Mouse (Mus musculus) MN1 (cell line): ENCODE measurements around the gene Kif2a.

Experiments
- DNase-seq: peaks from one replicate; pipeline ENCODE4 v3.0.0-alpha.2; 2016; ENCODE audit warnings: low spot score

Kif2a gene

DNA sequence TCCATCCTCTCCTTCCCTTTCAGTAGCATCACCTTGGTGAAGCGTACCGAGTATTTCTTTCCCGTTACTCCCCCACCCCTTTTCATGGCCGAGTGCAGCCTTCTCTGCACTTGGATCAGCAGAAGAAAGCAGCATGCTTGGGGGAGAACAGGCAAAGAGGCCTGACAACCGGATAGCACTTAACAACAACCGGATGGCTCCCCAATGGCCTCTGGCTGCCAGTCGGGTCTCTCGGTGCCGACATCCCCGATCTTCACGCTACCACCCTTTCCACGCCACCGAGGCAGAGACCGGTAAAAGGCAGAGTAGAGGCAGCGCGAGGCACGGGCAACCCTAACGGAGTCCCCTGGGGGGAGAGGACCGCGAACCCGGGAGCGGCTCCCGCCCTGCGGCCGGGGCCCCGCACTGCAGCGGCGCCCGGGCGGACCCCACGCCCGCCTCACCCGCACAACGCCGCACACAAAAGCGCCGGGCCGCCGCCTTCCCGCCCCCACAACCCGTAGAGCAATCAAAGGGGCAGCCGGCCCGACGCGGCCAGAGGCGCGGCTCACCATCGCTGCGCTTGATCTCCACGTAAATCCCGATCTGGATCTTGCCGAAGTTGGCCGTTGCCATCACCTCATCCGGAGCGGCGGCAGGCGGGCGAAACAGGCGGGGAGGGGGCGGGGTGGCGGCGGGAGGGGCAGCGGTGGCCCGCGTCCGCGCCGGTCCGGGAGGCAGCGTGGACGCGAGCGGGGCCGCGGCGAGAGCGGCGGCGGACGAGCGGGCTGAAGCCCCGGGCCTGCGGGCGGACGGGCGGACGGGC, at the start of gene Kif2a:
Gene Kif2a, minus strand, starts transcription at position 666 of the 805 bp plus-strand sequence.
- DNase-seq: peak; percentile 69

DNA sequence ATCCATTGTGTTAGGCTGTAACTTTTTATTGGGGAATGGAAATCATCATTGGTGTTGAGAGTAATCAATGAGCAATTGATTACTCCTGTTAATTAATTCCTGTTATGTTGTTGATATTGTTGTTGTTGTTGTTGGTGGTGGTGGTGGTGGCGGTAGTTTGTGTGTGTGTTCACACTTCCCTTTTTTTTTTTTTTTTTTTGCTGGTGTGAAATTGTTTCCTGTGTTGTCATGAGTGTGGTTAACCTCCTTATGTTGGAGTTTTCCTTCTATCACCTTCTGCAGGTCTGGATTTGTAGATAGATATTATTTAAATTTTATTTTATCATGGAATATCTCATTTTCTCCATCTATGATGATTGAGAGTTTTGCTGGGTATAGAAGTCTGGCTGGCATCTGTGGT, 47.1 kb upstream of the Kif2a start:
- no peak for DNase-seq

GRCm38 (mm10) chr13:107065098-107065855, 43.4 kb upstream of the Kif2a start:
- DNase-seq: no peak

DNA sequence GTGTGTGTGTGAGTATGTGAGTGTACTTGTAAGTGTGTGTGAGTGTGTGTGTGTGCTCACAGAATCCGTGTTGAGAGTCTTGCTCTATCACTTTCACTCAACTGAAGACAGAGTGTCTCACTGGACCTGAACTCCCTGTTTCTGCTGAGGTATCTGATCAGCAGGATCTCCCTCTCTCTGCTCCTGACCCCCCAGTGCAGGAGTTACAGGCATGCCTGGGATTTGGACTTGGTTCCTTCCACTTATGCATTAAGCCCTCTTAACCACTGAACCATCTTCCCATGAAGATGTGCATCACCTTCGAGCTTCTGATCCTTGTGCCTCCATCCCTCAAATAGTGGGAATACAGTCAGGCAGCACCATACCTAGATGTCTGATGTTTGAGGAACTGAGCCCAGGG, 42.3 kb upstream of the Kif2a start:
- DNase-seq: no peak

- DNase-seq: no peak
Observed at GRCm38 (mm10) chr13:107063115-107063807, 41.3 kb upstream of the Kif2a start.

DNA sequence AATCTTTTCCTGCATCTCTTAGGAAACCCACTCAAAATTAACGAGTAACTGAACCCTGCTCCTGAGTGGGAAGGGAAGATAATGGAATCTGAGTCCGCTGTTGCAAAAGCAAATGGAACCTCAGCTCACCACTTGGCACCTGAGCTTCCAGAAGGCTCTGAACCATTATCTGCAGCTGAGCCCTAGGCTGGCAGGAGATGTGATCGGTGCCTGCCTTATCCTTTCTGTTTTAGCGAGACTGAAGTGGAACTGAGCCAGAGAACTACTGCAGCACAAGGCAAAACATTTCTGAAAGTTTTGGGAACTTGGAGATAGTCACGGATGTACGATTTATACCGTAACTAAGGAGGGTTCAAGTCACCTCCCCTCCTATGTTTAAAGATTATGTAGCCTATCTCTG, 38.2 kb upstream of the Kif2a start:
- no peak for DNase-seq

GRCm38 (mm10) chr13:107059460-107059859, 37.5 kb upstream of the Kif2a start:
- no peak for DNase-seq

DNA sequence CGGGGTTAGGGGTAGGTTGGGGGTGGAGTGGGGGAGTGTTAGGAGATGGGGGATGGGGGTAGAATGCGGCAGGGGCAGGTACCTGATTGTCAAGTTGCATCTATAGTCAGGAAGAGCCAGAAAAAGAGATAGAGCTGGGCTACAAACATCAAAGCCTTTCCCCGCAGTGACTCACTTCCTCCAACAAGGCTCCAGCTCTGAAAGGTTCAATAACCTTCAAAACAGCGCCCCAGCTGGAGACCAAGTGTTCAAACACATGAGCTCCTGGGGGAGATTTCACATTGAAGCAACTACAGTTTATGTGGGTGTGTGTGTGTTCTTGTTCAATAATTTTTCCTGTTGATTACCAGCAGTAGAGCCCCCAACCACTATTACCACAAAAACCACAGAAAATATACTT, 34.4 kb upstream of the Kif2a start:
- no peak for DNase-seq

GRCm38 (mm10) chr13:107054496-107054895, 32.6 kb upstream of the Kif2a start:
- DNase-seq: no peak

DNA sequence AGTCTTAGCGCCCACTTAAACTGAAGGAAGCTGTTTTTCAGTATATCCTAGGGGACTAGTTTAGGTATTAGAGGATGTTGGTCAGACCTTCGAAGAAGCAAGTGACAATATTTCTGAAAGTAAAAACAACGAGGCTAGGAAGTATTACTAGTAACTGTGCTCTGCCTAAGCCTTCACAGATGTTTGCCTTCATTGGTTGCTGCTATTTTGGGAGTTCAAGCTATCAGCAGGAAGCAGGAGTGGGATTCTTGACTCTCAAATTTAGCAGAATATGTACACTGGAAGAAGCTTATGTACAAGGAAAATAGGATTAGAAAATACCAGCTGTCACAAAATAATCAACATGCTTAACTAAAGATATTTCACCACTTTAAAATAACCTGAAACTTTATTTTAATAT, 29.4 kb upstream of the Kif2a start:
- no peak for DNase-seq

DNA sequence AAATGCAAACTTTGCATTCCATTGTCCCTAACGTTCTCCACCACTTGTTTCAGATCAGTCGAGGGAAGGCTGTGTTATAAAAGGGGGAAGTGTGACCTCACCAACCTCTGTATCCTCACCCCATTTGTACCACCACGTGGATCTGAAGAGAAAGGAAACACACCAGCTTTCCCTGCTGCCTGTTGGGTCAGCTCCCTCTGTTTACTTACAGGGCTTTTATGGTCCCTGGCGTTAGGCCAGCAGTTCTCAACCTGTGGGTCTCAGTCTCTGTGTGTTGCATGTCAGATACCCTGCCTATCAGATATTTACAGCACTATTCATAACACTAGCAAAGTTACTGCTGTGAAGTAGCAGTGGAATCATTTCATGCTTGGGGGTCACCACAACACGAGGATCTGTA, 22.3 kb upstream of the Kif2a start:
- no peak for DNase-seq

DNA sequence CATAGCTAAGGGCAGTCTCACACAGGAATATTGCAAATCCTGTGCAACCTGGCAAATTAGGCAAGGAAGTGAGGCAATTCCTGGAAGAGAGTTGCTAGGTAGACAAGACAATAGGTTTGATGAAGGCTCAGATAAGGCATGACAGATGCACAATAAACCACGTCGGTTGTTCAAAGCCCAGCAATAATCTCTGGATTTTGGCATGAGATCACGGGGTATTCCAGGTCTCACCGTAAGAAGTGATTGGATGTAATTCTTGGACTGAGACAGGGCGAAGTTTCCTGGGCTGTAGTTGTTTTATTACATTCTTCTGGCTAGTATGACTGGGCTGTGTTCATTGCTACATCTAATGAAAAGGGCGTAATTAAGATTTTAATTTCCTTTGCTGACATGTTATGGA, 20.6 kb upstream of the Kif2a start:
- no peak for DNase-seq

GRCm38 (mm10) chr13:107039493-107039892, 17.6 kb upstream of the Kif2a start:
- no peak for DNase-seq

GRCm38 (mm10) chr13:107038346-107038745, 16.4 kb upstream of the Kif2a start:
- DNase-seq: no peak

- DNase-seq: no peak
Observed at GRCm38 (mm10) chr13:107035511-107036113, 13.7 kb upstream of the Kif2a start.

DNA sequence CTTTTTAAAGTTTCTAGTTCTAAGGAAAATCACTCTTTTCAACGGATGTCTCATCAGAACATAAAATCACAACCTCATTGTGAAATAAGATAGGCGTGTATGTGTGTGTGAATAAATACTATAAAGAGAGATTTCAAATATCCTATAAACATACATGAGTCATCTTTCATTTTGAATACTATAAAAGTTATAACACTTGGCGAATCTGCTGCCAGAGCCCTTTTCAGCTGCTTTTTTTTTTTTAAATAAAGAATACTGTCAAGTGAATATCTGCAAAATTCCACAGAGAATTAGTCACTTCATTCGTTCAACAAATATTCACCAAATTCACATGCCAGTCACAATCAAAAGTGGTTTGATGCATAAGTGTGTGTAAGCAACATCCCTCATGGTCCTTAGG, 13.2 kb upstream of the Kif2a start:
- no peak for DNase-seq

GRCm38 (mm10) chr13:107034028-107034920, 12.3 kb upstream of the Kif2a start:
- no peak for DNase-seq

DNA sequence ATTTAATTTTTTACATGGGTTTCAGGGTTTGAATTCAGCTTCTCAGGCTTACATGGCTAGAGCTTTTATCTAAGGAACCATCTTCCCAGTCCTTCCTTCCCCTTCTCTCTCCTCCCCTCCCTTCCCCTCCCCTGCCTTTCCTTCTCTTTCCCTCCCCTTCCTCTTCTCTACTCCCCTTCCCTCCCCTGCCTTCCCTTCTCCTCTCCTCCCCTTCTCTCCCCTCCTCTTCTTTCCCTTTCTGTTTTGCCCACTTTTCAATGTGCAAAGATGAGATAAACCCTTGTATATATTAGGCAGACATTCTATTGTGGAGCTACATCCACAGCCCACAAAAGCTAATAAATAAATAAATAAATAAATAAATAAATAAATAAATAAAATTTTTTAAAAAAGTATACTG, 9.3 kb upstream of the Kif2a start:
- no peak for DNase-seq

- no peak for DNase-seq
Observed at GRCm38 (mm10) chr13:107027218-107027617, 5.3 kb upstream of the Kif2a start.

- DNase-seq: no peak
Observed at GRCm38 (mm10) chr13:107025663-107026062, 3.7 kb upstream of the Kif2a start.
